Mouse (Mus musculus) MN1 (cell line): ENCODE measurements at regions not wholly inside any gene's neighbourhood (a gene's known extent, or its start where the extent isn't known, plus 50 kb on each side); places are given as distances from the start of the nearest gene placed in this dataset.
"Not testable (repeated sequence)": the region's sequence is repeated elsewhere in the genome, so short reads cannot be mapped to it uniquely, and the experiment has no call there.

Source experiments
- DNase-seq: peaks from one replicate; pipeline ENCODE4 v3.0.0-alpha.2; 2016; ENCODE audit warnings: low spot score

GRCm38 (mm10) chr2:78279382-78280056, 333.3 kb upstream of the Cwc22 start:
- DNase-seq, result no peak

GRCm38 (mm10) chr2:78278630-78279029, 332.5 kb upstream of the Cwc22 start:
- no peak for DNase-seq

GRCm38 (mm10) chr2:78277699-78278098, 331.5 kb upstream of the Cwc22 start:
- no peak for DNase-seq

- DNase-seq, result no peak
Observed at GRCm38 (mm10) chr2:78274122-78274521, 327.9 kb upstream of the Cwc22 start.

GRCm38 (mm10) chr2:78268705-78269104, 322.5 kb upstream of the Cwc22 start:
- no peak for DNase-seq

- no peak for DNase-seq
Observed at GRCm38 (mm10) chr2:78267527-78268375, 321.6 kb upstream of the Cwc22 start.

GRCm38 (mm10) chr2:78253601-78254097, 307.5 kb upstream of the Cwc22 start:
- no peak for DNase-seq

GRCm38 (mm10) chr2:78246354-78246753, 300.2 kb upstream of the Cwc22 start:
- no peak for DNase-seq

- no peak for DNase-seq
Observed at GRCm38 (mm10) chr2:78240299-78240698, 294.1 kb upstream of the Cwc22 start.

GRCm38 (mm10) chr2:78225383-78226100, 279.4 kb upstream of the Cwc22 start:
- not testable (repeated sequence) for DNase-seq

- no peak for DNase-seq
Observed at GRCm38 (mm10) chr2:78214469-78214868, 268.3 kb upstream of the Cwc22 start.

GRCm38 (mm10) chr2:78205125-78205524, 258.9 kb upstream of the Cwc22 start:
- no peak for DNase-seq

GRCm38 (mm10) chr2:78196006-78196405, 249.8 kb upstream of the Cwc22 start:
- no peak for DNase-seq

GRCm38 (mm10) chr2:78189620-78190019, 243.4 kb upstream of the Cwc22 start:
- DNase-seq, result no peak

- DNase-seq, result no peak
Observed at GRCm38 (mm10) chr2:78184950-78185349, 238.8 kb upstream of the Cwc22 start.

GRCm38 (mm10) chr2:78173784-78174183, 227.6 kb upstream of the Cwc22 start:
- no peak for DNase-seq

- no peak for DNase-seq
Observed at GRCm38 (mm10) chr2:78172819-78173218, 226.6 kb upstream of the Cwc22 start.

- DNase-seq, result no peak
Observed at GRCm38 (mm10) chr2:78170162-78170747, 224.1 kb upstream of the Cwc22 start.

- DNase-seq, result no peak
Observed at GRCm38 (mm10) chr2:78165429-78165828, 219.3 kb upstream of the Cwc22 start.

- no peak for DNase-seq
Observed at GRCm38 (mm10) chr2:78159877-78160485, 213.8 kb upstream of the Cwc22 start.

- DNase-seq, result no peak
Observed at GRCm38 (mm10) chr2:78110335-78110734, 164.2 kb upstream of the Cwc22 start.

GRCm38 (mm10) chr2:78095536-78095935, 149.4 kb upstream of the Cwc22 start:
- no peak for DNase-seq
